Mouse (Mus musculus) kidney, embryonic 15.5 days (tissue): Measurements from ENCODE around the gene Erc2. TPM values are rescaled to one million over a fixed set of nuclear protein-coding genes. Genes with fewer than 3 reads are reported as not detected.

ENCODE experiments used
- ATAC-seq: fragments of 200-750 bp; cut with Nextera tagmentation; replicated peaks from 2 replicates; pipeline ENCODE4 v1.8.0; 2017; ENCODE audit warnings: moderate TSS enrichment; ENCODE audit not compliant: low FRiP score
- H3K27ac ChIP-seq: fragments of 300-500 bp; sonication (generic); 2 replicates; pipeline ENCODE4 v1.5.1; 2015; ENCODE audit warnings: mild to moderate bottlenecking, inconsistent platforms
- H3K27me3 ChIP-seq: fragments of 300-500 bp; sonication (generic); 2 replicates; pipeline ENCODE4 v1.6.1; 2015; ENCODE audit warnings: inconsistent platforms
- H3K36me3 ChIP-seq: fragments of 300-500 bp; sonication (generic); 2 replicates; pipeline ENCODE4 v1.6.1; 2015; ENCODE audit warnings: inconsistent platforms
- H3K4me1 ChIP-seq: fragments of 300-500 bp; sonication (generic); 2 replicates; pipeline ENCODE4 v1.6.1; 2015; ENCODE audit warnings: inconsistent platforms
- H3K4me2 ChIP-seq: fragments of 300-500 bp; sonication (generic); 2 replicates; pipeline ENCODE4 v1.6.1; 2015; ENCODE audit warnings: moderate library complexity, mild to moderate bottlenecking, inconsistent platforms
- H3K4me3 ChIP-seq: fragments of 300-500 bp; sonication (generic); replicated peaks from 2 replicates; pipeline ENCODE4 v1.5.1; 2015; ENCODE audit warnings: mild to moderate bottlenecking, inconsistent platforms
- H3K9ac ChIP-seq: fragments of 300-500 bp; sonication (generic); 2 replicates; pipeline ENCODE4 v1.6.1; 2015; ENCODE audit warnings: mild to moderate bottlenecking, inconsistent platforms
- H3K9me3 ChIP-seq: fragments of 300-500 bp; sonication (generic); replicated peaks from 2 replicates; pipeline ENCODE4 v1.6.1; 2016; ENCODE audit warnings: inconsistent platforms
- WGBS: fragments of 180-500 bp; shearing (Covaris S2); methylation state at CpG from one replicate; pipeline ENCODE4 v1.1.7; 2015; ENCODE audit warnings: mixed read lengths; 5-methylcytosine and 5-hydroxymethylcytosine counted together
- polyA plus RNA-seq: library from polyadenylated mRNA; unstranded; fragments of >200 nt; fragmentation: Nextera tagmentation; extraction: Ambion mirVana; gene quantifications from 2 replicates; pipeline ENCODE4 v1.2.1, GENCODE M21; 2015

The Erc2 gene
- polyA plus RNA-seq, 1 experiment from 2014 or later: 7.0 TPM

- H3K9me3 ChIP-seq: no peaks in the 10 kb centered on the region
- no peaks in the 10 kb centered on the region for H3K36me3 ChIP-seq
- H3K4me3 ChIP-seq: no peak overlapping the region
- H3K4me1 ChIP-seq: no peaks in the 10 kb centered on the region; the same call in 1 of the 2 replicates
- no peak overlapping the region for H3K9ac ChIP-seq
- ATAC-seq: no peak
- no peak overlapping the region for H3K4me2 ChIP-seq
- no peaks in the 10 kb centered on the region for H3K27me3 ChIP-seq
- 94% methylated on average over 5 of the region's 5 CpGs for WGBS
- H3K27ac ChIP-seq: no peak overlapping the region
These were observed 196.8 kb downstream of the Erc2 start for GRCm38 (mm10) chr14:27818986-27819385.

GRCm38 (mm10) chr14:27821801-27822200 is 199.6 kb downstream of the Erc2 start:
- no peak for ATAC-seq
- no peaks in the 10 kb centered on the region for H3K9me3 ChIP-seq
- H3K27ac ChIP-seq: no peak overlapping the region
- H3K4me3 ChIP-seq: no peak overlapping the region
- H3K4me1 ChIP-seq: no peaks in the 10 kb centered on the region; the same call in 1 of the 2 replicates
- H3K9ac ChIP-seq: no peak overlapping the region
- no peaks in the 10 kb centered on the region for H3K27me3 ChIP-seq
- H3K4me2 ChIP-seq: no peak overlapping the region
- no peaks in the 10 kb centered on the region for H3K36me3 ChIP-seq

GRCm38 (mm10) chr14:27822566-27822965 is 200.3 kb downstream of the Erc2 start:
- H3K9me3 ChIP-seq: no peaks in the 10 kb centered on the region
- ATAC-seq: no peak
- H3K4me2 ChIP-seq: no peak overlapping the region
- no peak overlapping the region for H3K4me3 ChIP-seq
- no peak overlapping the region for H3K9ac ChIP-seq
- no peaks in the 10 kb centered on the region for H3K36me3 ChIP-seq
- no peak overlapping the region for H3K27ac ChIP-seq
- WGBS: 87% methylated on average over 6 of the region's 6 CpGs
- H3K4me1 ChIP-seq: no peaks in the 10 kb centered on the region; the same call in 1 of the 2 replicates
- H3K27me3 ChIP-seq: no peaks in the 10 kb centered on the region

GRCm38 (mm10) chr14:27823048-27823447 is 200.8 kb downstream of the Erc2 start:
- no peak overlapping the region for H3K27ac ChIP-seq
- H3K4me1 ChIP-seq: no peaks in the 10 kb centered on the region; the same call in 1 of the 2 replicates
- no peak overlapping the region for H3K4me2 ChIP-seq
- H3K9ac ChIP-seq: no peak overlapping the region
- no peaks in the 10 kb centered on the region for H3K27me3 ChIP-seq
- ATAC-seq: no peak
- no peaks in the 10 kb centered on the region for H3K36me3 ChIP-seq
- H3K9me3 ChIP-seq: no peaks in the 10 kb centered on the region
- WGBS: 26% methylated on average over 3 of the region's 3 CpGs
- no peak overlapping the region for H3K4me3 ChIP-seq

- Histone ChIP-seq H3K9ac (no peak overlapping the region), H3K4me3 (no peak overlapping the region), H3K4me2 (no peak overlapping the region), H3K4me1 (no peaks in the 10 kb centered on the region; the same call in 1 of the 2 replicates), H3K27ac (no peak overlapping the region), H3K27me3 (no peaks in the 10 kb centered on the region), H3K9me3 (no peaks in the 10 kb centered on the region), H3K36me3 (no peaks in the 10 kb centered on the region)
- no peak for ATAC-seq
- WGBS: 80% methylated on average over 6 of the region's 6 CpGs
These were observed 201.7 kb downstream of the Erc2 start for GRCm38 (mm10) chr14:27823897-27824296.

GRCm38 (mm10) chr14:27826829-27827228 is 204.6 kb downstream of the Erc2 start:
- no peaks in the 10 kb centered on the region for H3K9me3 ChIP-seq
- no peak overlapping the region for H3K27ac ChIP-seq
- no peaks in the 10 kb centered on the region for H3K27me3 ChIP-seq
- ATAC-seq: no peak
- H3K4me1 ChIP-seq: no peaks in the 10 kb centered on the region; the same call in 1 of the 2 replicates
- H3K4me2 ChIP-seq: no peak overlapping the region
- WGBS: 93% methylated on average over 1 of the region's 1 CpGs
- H3K36me3 ChIP-seq: no peaks in the 10 kb centered on the region
- no peak overlapping the region for H3K9ac ChIP-seq
- no peak overlapping the region for H3K4me3 ChIP-seq

- H3K27me3 ChIP-seq: no peaks in the 10 kb centered on the region
- H3K4me3 ChIP-seq: no peak overlapping the region
- no peak overlapping the region for H3K27ac ChIP-seq
- H3K4me1 ChIP-seq: no peaks in the 10 kb centered on the region; the same call in 1 of the 2 replicates
- H3K9ac ChIP-seq: no peak overlapping the region
- WGBS: 44% methylated on average over 2 of the region's 2 CpGs
- no peaks in the 10 kb centered on the region for H3K36me3 ChIP-seq
- no peaks in the 10 kb centered on the region for H3K9me3 ChIP-seq
- ATAC-seq: no peak
- H3K4me2 ChIP-seq: no peak overlapping the region
These were observed 205.9 kb downstream of the Erc2 start for GRCm38 (mm10) chr14:27828089-27828488.

GRCm38 (mm10) chr14:27832196-27832595 is 210.0 kb downstream of the Erc2 start:
- Histone ChIP-seq H3K27ac (no peak overlapping the region), H3K36me3 (no peaks in the 10 kb centered on the region), H3K4me1 (no peaks in the 10 kb centered on the region), H3K4me2 (no peak overlapping the region), H3K9me3 (no peaks in the 10 kb centered on the region), H3K9ac (no peak overlapping the region), H3K4me3 (no peak overlapping the region), H3K27me3 (no peaks in the 10 kb centered on the region)
- WGBS: 82% methylated on average over 4 of the region's 4 CpGs
- no peak for ATAC-seq

- no peak overlapping the region for H3K9ac ChIP-seq
- H3K27ac ChIP-seq: no peak overlapping the region
- H3K9me3 ChIP-seq: no peaks in the 10 kb centered on the region
- H3K27me3 ChIP-seq: no peaks in the 10 kb centered on the region
- WGBS: 86% methylated on average over 1 of the region's 1 CpGs
- H3K4me1 ChIP-seq: no peaks in the 10 kb centered on the region
- no peak overlapping the region for H3K4me2 ChIP-seq
- H3K36me3 ChIP-seq: no peaks in the 10 kb centered on the region
- ATAC-seq: no peak
- no peak overlapping the region for H3K4me3 ChIP-seq
These were observed 213.1 kb downstream of the Erc2 start for GRCm38 (mm10) chr14:27835351-27835750.

- no peak for ATAC-seq
These were observed 215.4 kb downstream of the Erc2 start for GRCm38 (mm10) chr14:27837601-27838105.

GRCm38 (mm10) chr14:27840120-27840519 is 217.9 kb downstream of the Erc2 start:
- Histone ChIP-seq H3K27ac (no peak overlapping the region), H3K9me3 (no peaks in the 10 kb centered on the region), H3K4me2 (no peak overlapping the region), H3K4me1 (no peaks in the 10 kb centered on the region), H3K4me3 (no peak overlapping the region), H3K9ac (no peak overlapping the region), H3K27me3 (no peaks in the 10 kb centered on the region), H3K36me3 (no peaks in the 10 kb centered on the region)
- WGBS: 86% methylated on average over 1 of the region's 1 CpGs
- no peak for ATAC-seq

More at GRCm38 (mm10) chr14:27837601-27838105, 215.4 kb downstream of the Erc2 start:
- no peak overlapping the region for H3K27ac ChIP-seq
- H3K4me3 ChIP-seq: no peak overlapping the region
- H3K9me3 ChIP-seq: no peaks in the 10 kb centered on the region
- H3K4me2 ChIP-seq: no peak overlapping the region
- H3K27me3 ChIP-seq: no peaks in the 10 kb centered on the region
- 70% methylated on average over 6 of the region's 6 CpGs for WGBS
- H3K36me3 ChIP-seq: no peaks in the 10 kb centered on the region
- no peaks in the 10 kb centered on the region for H3K4me1 ChIP-seq
- H3K9ac ChIP-seq: no peak overlapping the region

GRCm38 (mm10) chr14:27846875-27847274 is 224.6 kb downstream of the Erc2 start:
- Histone ChIP-seq H3K4me2 (no peak overlapping the region), H3K36me3 (no peaks in the 10 kb centered on the region), H3K4me3 (no peak overlapping the region), H3K9me3 (no peaks in the 10 kb centered on the region), H3K27me3 (no peaks in the 10 kb centered on the region), H3K4me1 (no peaks in the 10 kb centered on the region), H3K27ac (no peak overlapping the region), H3K9ac (no peak overlapping the region)
- 68% methylated on average over 2 of the region's 2 CpGs for WGBS
- ATAC-seq: no peak

- H3K9me3 ChIP-seq: no peaks in the 10 kb centered on the region
- ATAC-seq: no peak
- no peak overlapping the region for H3K4me3 ChIP-seq
- no peaks in the 10 kb centered on the region for H3K4me1 ChIP-seq
- H3K27ac ChIP-seq: no peak overlapping the region
- H3K36me3 ChIP-seq: no peaks in the 10 kb centered on the region
- no peaks in the 10 kb centered on the region for H3K27me3 ChIP-seq
- no peak overlapping the region for H3K9ac ChIP-seq
- WGBS: 70% methylated on average over 3 of the region's 3 CpGs
- no peak overlapping the region for H3K4me2 ChIP-seq
These were observed 225.1 kb downstream of the Erc2 start for GRCm38 (mm10) chr14:27847291-27847690.
